Mouse (Mus musculus): ENCODE data around the gene Zmym1. TPM values are rescaled to one million over a fixed set of nuclear protein-coding genes. Genes with fewer than 3 reads are reported as not detected.
A peak's percentile ranks its signal among the peaks of the same experiment; 100 is the strongest.

Gene Zmym1
- polyA plus RNA-seq, 1 experiment from 2014 or later: 25.2 TPM

DNA sequence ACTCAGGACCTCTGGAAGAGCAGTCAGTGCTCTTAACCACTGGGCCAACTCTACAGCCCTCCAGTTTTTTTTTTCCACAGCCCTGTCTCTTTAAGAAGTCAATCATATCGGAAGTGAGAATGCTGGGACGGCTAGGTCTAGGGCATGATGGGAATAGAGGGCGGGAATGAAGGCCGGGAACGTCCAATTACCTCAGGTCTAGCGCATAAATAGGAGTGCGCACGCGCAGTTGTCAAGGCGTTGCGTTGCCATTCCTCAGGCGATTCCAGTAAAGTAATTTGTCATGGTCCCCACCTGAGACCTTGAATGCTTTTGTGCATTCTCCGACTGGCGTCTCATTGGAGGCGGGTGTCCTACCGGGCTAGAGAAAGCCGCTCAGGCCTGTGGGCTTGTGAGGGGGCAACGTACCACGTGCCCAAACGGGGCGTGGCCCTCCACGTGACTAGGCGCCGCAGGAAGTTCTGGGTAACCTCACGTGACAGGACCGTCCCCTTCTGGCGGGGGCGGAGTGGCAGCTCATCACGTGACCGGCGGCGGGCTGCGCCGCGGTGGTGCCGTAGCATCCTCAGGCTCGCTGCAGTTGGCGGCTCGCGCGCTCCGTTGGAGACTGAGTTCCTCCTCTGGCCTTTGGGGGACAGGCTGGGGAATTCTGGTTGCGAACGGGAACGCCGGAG is 16.1 kb upstream of the Zmym1 start, which contains the start of gene Zmym6:
Gene Zmym6, plus strand, starts transcription at position 509 of the 674 bp plus-strand sequence.
- WGBS: under 1% methylated on average over 46 of the region's 46 CpGs
- Histone ChIP-seq H3K9me3 (ENCODE audit: control insufficient read depth, low read length) (no peaks in the 10 kb centered on the region), H3K4me1 (ENCODE audit: control insufficient read depth, insufficient read depth, low read length) (peaks cover 7% of the 10 kb centered on the region; the same call in 1 of the 2 replicates), H3K4me2 (ENCODE audit: low read depth, low read length) (peak within 1 kb of the TSS; percentile 79), H3K27ac (ENCODE audit: low read depth, low read length) (peak within 1 kb of the TSS; percentile 92), H3K36me3 (ENCODE audit: control insufficient read depth, insufficient read depth, low read length) (no peaks in the 10 kb centered on the region), H3K9ac (replicated peaks; ENCODE audit: low read depth, low read length) (peak within 1 kb of the TSS; percentile 57), H3K4me3 (ENCODE audit: low read depth, low read length) (peak within 1 kb of the TSS; percentile 54), H3K27me3 (ENCODE audit: control insufficient read depth, insufficient read depth, low read length) (no peaks in the 10 kb centered on the region)
- peak; percentile 98 for ATAC-seq (ENCODE audit: low read depth)

DNA sequence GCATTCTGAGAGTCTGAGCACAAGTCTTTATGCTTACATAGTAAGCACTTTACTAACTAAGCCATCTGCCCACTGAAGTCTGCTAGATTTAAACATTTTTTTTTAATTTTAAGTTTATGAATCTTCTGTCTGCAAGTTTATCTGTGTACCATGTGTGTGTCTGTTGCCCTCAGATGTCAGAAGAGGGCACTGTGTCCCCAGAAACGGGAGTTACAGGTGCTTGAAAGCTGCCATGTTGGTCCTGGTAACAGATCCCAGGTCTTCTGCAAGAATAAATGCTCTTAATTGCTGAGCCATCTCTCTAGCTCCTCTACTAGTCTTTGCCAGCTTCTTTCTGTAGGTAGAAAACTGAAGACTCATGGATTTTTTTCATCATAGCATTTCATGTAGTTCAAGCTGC is 14.0 kb upstream of the Zmym1 start:
- Histone ChIP-seq H3K9ac (replicated peaks; ENCODE audit: low read depth, low read length) (no peak overlapping the region), H3K4me1 (ENCODE audit: control insufficient read depth, insufficient read depth, low read length) (peaks cover 7% of the 10 kb centered on the region; the same call in 1 of the 2 replicates), H3K36me3 (ENCODE audit: control insufficient read depth, insufficient read depth, low read length) (no peaks in the 10 kb centered on the region), H3K4me3 (ENCODE audit: low read depth, low read length) (no peak overlapping the region), H3K27ac (ENCODE audit: low read depth, low read length) (no peak overlapping the region), H3K4me2 (ENCODE audit: low read depth, low read length) (no peak overlapping the region), H3K27me3 (ENCODE audit: control insufficient read depth, insufficient read depth, low read length) (no peaks in the 10 kb centered on the region), H3K9me3 (ENCODE audit: control insufficient read depth, low read length) (no peaks in the 10 kb centered on the region)
- WGBS: 62% methylated on average over 1 of the region's 1 CpGs
- no peak for ATAC-seq (ENCODE audit: low read depth)

DNA sequence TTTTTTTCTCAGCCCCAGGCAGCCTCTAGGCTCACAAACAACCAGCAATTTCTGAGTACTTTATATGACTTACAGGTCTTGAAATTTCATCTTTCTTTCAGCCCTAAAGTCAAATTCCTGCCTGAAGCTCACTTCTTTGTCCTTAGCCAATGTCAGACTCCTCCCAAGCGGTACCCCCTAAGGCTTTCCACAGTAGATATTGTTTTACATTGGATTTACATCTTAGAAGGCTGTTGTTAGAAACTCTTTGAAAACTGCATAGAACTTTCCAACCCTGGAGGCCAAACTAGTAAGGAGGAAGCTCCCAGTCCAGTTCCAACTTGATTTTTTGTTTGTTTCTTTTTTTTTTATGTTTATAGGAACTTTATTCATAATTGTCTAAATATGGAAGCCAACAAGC is 3.1 kb upstream of the Zmym1 start:
- H3K4me3 ChIP-seq (ENCODE audit: low read depth, low read length): no peak overlapping the region
- no peak for ATAC-seq (ENCODE audit: low read depth)
- no peaks in the 10 kb centered on the region for H3K4me1 ChIP-seq (ENCODE audit: control insufficient read depth, insufficient read depth, low read length)
- H3K36me3 ChIP-seq (ENCODE audit: control insufficient read depth, insufficient read depth, low read length): no peaks in the 10 kb centered on the region
- H3K4me2 ChIP-seq (ENCODE audit: low read depth, low read length): no peak overlapping the region
- 59% methylated on average over 1 of the region's 1 CpGs for WGBS
- no peaks in the 10 kb centered on the region for H3K27me3 ChIP-seq (ENCODE audit: control insufficient read depth, insufficient read depth, low read length)
- no peak overlapping the region for H3K9ac ChIP-seq (replicated peaks; ENCODE audit: low read depth, low read length)
- H3K27ac ChIP-seq (ENCODE audit: low read depth, low read length): no peak overlapping the region
- no peaks in the 10 kb centered on the region for H3K9me3 ChIP-seq (ENCODE audit: control insufficient read depth, low read length)

- WGBS: 86% methylated on average over 7 of the region's 7 CpGs
- Histone ChIP-seq H3K27me3 (ENCODE audit: control insufficient read depth, insufficient read depth, low read length) (no peaks in the 10 kb centered on the region), H3K4me1 (ENCODE audit: control insufficient read depth, insufficient read depth, low read length) (no peaks in the 10 kb centered on the region), H3K36me3 (ENCODE audit: control insufficient read depth, insufficient read depth, low read length) (peaks cover 10% of the 10 kb centered on the region; the same call in 1 of the 2 replicates), H3K9ac (replicated peaks; ENCODE audit: low read depth, low read length) (no peak overlapping the region), H3K4me3 (ENCODE audit: low read depth, low read length) (no peak overlapping the region), H3K27ac (ENCODE audit: low read depth, low read length) (no peak overlapping the region), H3K4me2 (ENCODE audit: low read depth, low read length) (no peak overlapping the region), H3K9me3 (ENCODE audit: control insufficient read depth, low read length) (no peaks in the 10 kb centered on the region)
- no peak for ATAC-seq (ENCODE audit: low read depth)
Observed at GRCm38 (mm10) chr4:127054522-127055198, 6.3 kb downstream of the Zmym1 start.

GRCm38 (mm10) chr4:127053071-127053470 is 7.9 kb downstream of the Zmym1 start:
- Histone ChIP-seq H3K27me3 (ENCODE audit: control insufficient read depth, insufficient read depth, low read length) (no peaks in the 10 kb centered on the region), H3K4me2 (ENCODE audit: low read depth, low read length) (no peak overlapping the region), H3K9ac (replicated peaks; ENCODE audit: low read depth, low read length) (no peak overlapping the region), H3K4me3 (ENCODE audit: low read depth, low read length) (no peak overlapping the region), H3K4me1 (ENCODE audit: control insufficient read depth, insufficient read depth, low read length) (no peaks in the 10 kb centered on the region), H3K36me3 (ENCODE audit: control insufficient read depth, insufficient read depth, low read length) (peaks cover 20% of the 10 kb centered on the region), H3K9me3 (ENCODE audit: control insufficient read depth, low read length) (no peaks in the 10 kb centered on the region), H3K27ac (ENCODE audit: low read depth, low read length) (no peak overlapping the region)
- 93% methylated on average over 5 of the region's 5 CpGs for WGBS
- no peak for ATAC-seq (ENCODE audit: low read depth)

- WGBS: 92% methylated on average over 8 of the region's 8 CpGs
- no peak overlapping the region for H3K9ac ChIP-seq (replicated peaks; ENCODE audit: low read depth, low read length)
- peaks cover 28% of the 10 kb centered on the region for H3K36me3 ChIP-seq (ENCODE audit: control insufficient read depth, insufficient read depth, low read length)
- no peak overlapping the region for H3K27ac ChIP-seq (ENCODE audit: low read depth, low read length)
- ATAC-seq (ENCODE audit: low read depth): no peak
- H3K4me2 ChIP-seq (ENCODE audit: low read depth, low read length): no peak overlapping the region
- H3K9me3 ChIP-seq (ENCODE audit: control insufficient read depth, low read length): no peaks in the 10 kb centered on the region
- H3K27me3 ChIP-seq (ENCODE audit: control insufficient read depth, insufficient read depth, low read length): no peaks in the 10 kb centered on the region
- no peak overlapping the region for H3K4me3 ChIP-seq (ENCODE audit: low read depth, low read length)
- no peaks in the 10 kb centered on the region for H3K4me1 ChIP-seq (ENCODE audit: control insufficient read depth, insufficient read depth, low read length)
Observed at GRCm38 (mm10) chr4:127051121-127051520, 9.8 kb downstream of the Zmym1 start.

- H3K4me1 ChIP-seq (ENCODE audit: control insufficient read depth, insufficient read depth, low read length): no peaks in the 10 kb centered on the region
- H3K9ac ChIP-seq (replicated peaks; ENCODE audit: low read depth, low read length): no peak overlapping the region
- no peak overlapping the region for H3K4me2 ChIP-seq (ENCODE audit: low read depth, low read length)
- H3K9me3 ChIP-seq (ENCODE audit: control insufficient read depth, low read length): no peaks in the 10 kb centered on the region
- no peak overlapping the region for H3K4me3 ChIP-seq (ENCODE audit: low read depth, low read length)
- H3K27ac ChIP-seq (ENCODE audit: low read depth, low read length): no peak overlapping the region
- 88% methylated on average over 4 of the region's 4 CpGs for WGBS
- no peak for ATAC-seq (ENCODE audit: low read depth)
- peaks cover 46% of the 10 kb centered on the region for H3K36me3 ChIP-seq (ENCODE audit: control insufficient read depth, insufficient read depth, low read length)
- no peaks in the 10 kb centered on the region for H3K27me3 ChIP-seq (ENCODE audit: control insufficient read depth, insufficient read depth, low read length)
Observed at GRCm38 (mm10) chr4:127043540-127043939, 17.4 kb downstream of the Zmym1 start.

DNA sequence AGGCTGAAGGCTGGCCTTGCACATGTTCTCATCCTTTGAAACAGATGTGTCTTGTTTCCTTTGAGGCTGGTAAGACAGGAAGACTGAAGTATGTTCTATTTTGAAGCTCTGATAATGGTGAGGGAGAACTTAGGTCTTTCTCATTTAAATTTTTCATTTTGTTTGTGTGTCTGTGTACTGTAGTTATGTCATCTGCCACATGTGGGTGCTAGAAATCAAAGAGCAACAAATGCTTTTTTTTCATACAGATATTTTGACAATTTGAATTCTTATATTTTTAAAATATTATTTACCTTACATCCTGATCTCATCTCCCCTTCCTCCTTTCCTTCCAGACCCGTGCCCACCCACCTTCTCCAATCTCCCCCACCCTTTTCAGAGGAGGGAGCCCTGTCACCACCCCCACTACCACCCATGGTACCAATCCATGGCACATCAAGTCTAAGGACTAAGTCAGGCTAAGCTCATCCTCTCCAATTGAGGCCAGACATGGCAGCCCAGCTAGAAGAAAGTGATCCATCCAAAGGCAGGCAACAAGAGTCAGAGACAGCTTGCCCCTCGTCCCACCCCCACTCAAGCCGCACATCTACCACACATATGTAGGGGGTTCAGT is 21.0 kb downstream of the Zmym1 start:
- H3K4me3 ChIP-seq (ENCODE audit: low read depth, low read length): no peak overlapping the region
- H3K36me3 ChIP-seq (ENCODE audit: control insufficient read depth, insufficient read depth, low read length): peaks cover 59% of the 10 kb centered on the region
- H3K27me3 ChIP-seq (ENCODE audit: control insufficient read depth, insufficient read depth, low read length): no peaks in the 10 kb centered on the region
- H3K9me3 ChIP-seq (ENCODE audit: control insufficient read depth, low read length): no peaks in the 10 kb centered on the region
- peak; percentile 44; the same call in 1 of the 2 replicates for ATAC-seq (ENCODE audit: low read depth)
- 82% methylated on average over 3 of the region's 3 CpGs for WGBS
- H3K4me2 ChIP-seq (ENCODE audit: low read depth, low read length): no peak overlapping the region
- no peak overlapping the region for H3K9ac ChIP-seq (replicated peaks; ENCODE audit: low read depth, low read length)
- H3K4me1 ChIP-seq (ENCODE audit: control insufficient read depth, insufficient read depth, low read length): no peaks in the 10 kb centered on the region
- H3K27ac ChIP-seq (ENCODE audit: low read depth, low read length): no peak overlapping the region

GRCm38 (mm10) chr4:127038828-127039349 is 22.1 kb downstream of the Zmym1 start:
- no peak for ATAC-seq (ENCODE audit: low read depth)
- Histone ChIP-seq H3K27ac (ENCODE audit: low read depth, low read length) (no peak overlapping the region), H3K4me3 (ENCODE audit: low read depth, low read length) (no peak overlapping the region), H3K4me1 (ENCODE audit: control insufficient read depth, insufficient read depth, low read length) (no peaks in the 10 kb centered on the region), H3K4me2 (ENCODE audit: low read depth, low read length) (no peak overlapping the region), H3K9me3 (ENCODE audit: control insufficient read depth, low read length) (no peaks in the 10 kb centered on the region), H3K36me3 (ENCODE audit: control insufficient read depth, insufficient read depth, low read length) (peaks cover 60% of the 10 kb centered on the region), H3K27me3 (ENCODE audit: control insufficient read depth, insufficient read depth, low read length) (no peaks in the 10 kb centered on the region), H3K9ac (replicated peaks; ENCODE audit: low read depth, low read length) (no peak overlapping the region)
- WGBS: 93% methylated on average over 3 of the region's 3 CpGs

All from neural tube, embryonic 14.5 days (tissue).